Mouse (Mus musculus): ENCODE results near the gene Catip. TPM values are rescaled to one million over a fixed set of nuclear protein-coding genes. Genes with fewer than 3 reads are reported as not detected.
A peak's percentile ranks its signal among the peaks of the same experiment; 100 is the strongest.
"Not testable (repeated sequence)": the region's sequence is repeated elsewhere in the genome, so short reads cannot be mapped to it uniquely, and the experiment has no call there.

Gene Catip
- polyA plus RNA-seq, 1 experiment from 2014 or later: 0.86 TPM

DNA sequence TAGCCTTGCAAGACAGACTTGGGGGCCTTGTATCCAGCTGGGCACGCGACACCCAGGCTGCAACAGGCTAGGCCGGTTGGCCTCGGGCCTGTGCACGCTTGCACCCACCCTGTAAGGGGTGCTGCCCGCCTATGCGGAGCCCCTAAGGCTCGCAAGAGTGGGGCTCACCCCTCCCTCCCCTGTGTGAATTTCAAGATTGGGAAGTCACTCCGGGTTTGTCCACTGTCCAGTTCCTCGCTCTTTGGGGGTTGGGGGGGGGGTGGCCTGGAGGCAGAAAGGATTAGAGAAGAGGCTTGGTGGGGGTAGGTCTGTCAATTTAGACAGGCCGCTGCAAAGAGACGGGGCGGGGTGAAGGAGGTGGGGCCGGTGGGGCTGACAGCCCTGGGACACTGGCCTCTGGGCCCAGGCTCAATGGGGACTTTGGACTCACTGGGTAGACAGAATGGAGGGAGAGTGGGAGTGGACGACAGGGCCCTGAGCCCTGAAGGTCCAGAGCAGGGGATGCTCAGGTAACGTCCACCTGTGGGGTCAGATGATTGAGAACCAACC is 30.6 kb downstream of the Catip start:
- Histone ChIP-seq H3K27ac (ENCODE audit: low read depth, low read length) (0 out of 2 replicates have a peak overlapping the region, but pooled peaks have one; percentile 80), H3K9ac (replicated peaks; ENCODE audit: low read depth, low read length) (peak overlapping the region; percentile 74), H3K4me2 (ENCODE audit: low read depth, low read length) (peak overlapping the region; percentile 89), H3K27me3 (ENCODE audit: control insufficient read depth, insufficient read depth, low read length) (no peaks in the 10 kb centered on the region), H3K36me3 (ENCODE audit: control insufficient read depth, insufficient read depth, low read length) (peaks cover 9% of the 10 kb centered on the region), H3K4me3 (ENCODE audit: low read depth, low read length) (peak overlapping the region; percentile 97), H3K4me1 (ENCODE audit: control insufficient read depth, insufficient read depth, low read length) (0 out of 2 replicates have a peak, but pooled peaks cover 13% of the 10 kb centered on the region), H3K9me3 (ENCODE audit: control insufficient read depth, low read length) (no peaks in the 10 kb centered on the region)
- ATAC-seq (ENCODE audit: low read depth): peak; percentile 24
- 4% methylated on average over 16 of the region's 16 CpGs for WGBS

DNA sequence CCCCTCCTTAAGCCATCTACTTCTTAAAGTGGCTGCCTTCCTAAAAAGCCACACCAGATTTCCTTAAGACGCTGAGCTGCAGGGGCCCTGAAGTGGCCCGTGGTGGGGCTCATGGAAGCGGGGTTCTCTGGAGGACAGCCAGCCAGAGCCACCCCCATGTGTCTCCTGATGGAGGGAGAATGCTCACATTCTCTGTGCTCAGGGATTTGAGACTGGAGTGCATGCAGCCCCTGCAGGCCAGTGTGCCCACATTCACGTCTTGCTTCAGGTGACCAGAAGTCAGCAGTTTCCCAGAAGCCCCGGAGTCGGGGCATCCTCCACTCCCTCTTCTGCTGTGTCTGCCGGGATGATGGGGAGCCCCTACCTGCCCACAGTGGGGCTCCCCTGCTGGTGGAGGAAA is 31.1 kb downstream of the Catip start:
- 0 out of 2 replicates have a peak, but pooled peaks cover 15% of the 10 kb centered on the region for H3K4me1 ChIP-seq (ENCODE audit: control insufficient read depth, insufficient read depth, low read length)
- H3K4me2 ChIP-seq (ENCODE audit: low read depth, low read length): peak overlapping the region; percentile 89
- H3K9ac ChIP-seq (replicated peaks; ENCODE audit: low read depth, low read length): no peak overlapping the region
- H3K4me3 ChIP-seq (ENCODE audit: low read depth, low read length): peak overlapping the region; percentile 97; the same call in 1 of the 2 replicates
- ATAC-seq (ENCODE audit: low read depth): no peak
- H3K9me3 ChIP-seq (ENCODE audit: control insufficient read depth, low read length): no peaks in the 10 kb centered on the region
- peaks cover 9% of the 10 kb centered on the region for H3K36me3 ChIP-seq (ENCODE audit: control insufficient read depth, insufficient read depth, low read length)
- WGBS: 61% methylated on average over 7 of the region's 7 CpGs
- no peaks in the 10 kb centered on the region for H3K27me3 ChIP-seq (ENCODE audit: control insufficient read depth, insufficient read depth, low read length)
- no peak overlapping the region for H3K27ac ChIP-seq (ENCODE audit: low read depth, low read length)

DNA sequence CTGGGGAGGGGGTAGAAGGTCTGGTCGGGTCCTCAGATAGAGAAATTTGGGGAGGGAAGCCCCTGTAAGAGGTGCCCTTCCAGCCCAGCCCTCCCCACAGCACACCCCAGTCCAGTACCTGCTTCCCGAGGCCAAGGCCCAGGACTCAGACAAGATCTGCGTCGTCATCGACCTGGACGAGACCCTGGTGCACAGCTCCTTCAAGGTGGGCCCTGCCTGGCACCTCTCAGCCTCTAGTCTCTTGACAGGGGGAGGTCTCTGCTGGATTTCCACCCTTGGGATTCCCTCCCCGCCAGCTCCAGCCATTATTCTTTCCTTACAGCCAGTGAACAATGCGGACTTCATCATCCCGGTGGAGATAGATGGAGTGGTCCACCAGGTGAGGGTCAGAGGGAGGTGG is 31.8 kb downstream of the Catip start:
- H3K4me2 ChIP-seq (ENCODE audit: low read depth, low read length): no peak overlapping the region
- H3K27me3 ChIP-seq (ENCODE audit: control insufficient read depth, insufficient read depth, low read length): no peaks in the 10 kb centered on the region
- no peak for ATAC-seq (ENCODE audit: low read depth)
- no peak overlapping the region for H3K27ac ChIP-seq (ENCODE audit: low read depth, low read length)
- 93% methylated on average over 9 of the region's 9 CpGs for WGBS
- H3K9me3 ChIP-seq (ENCODE audit: control insufficient read depth, low read length): no peaks in the 10 kb centered on the region
- H3K36me3 ChIP-seq (ENCODE audit: control insufficient read depth, insufficient read depth, low read length): peaks cover 9% of the 10 kb centered on the region
- H3K4me1 ChIP-seq (ENCODE audit: control insufficient read depth, insufficient read depth, low read length): 0 out of 2 replicates have a peak, but pooled peaks cover 15% of the 10 kb centered on the region
- H3K4me3 ChIP-seq (ENCODE audit: low read depth, low read length): no peak overlapping the region
- H3K9ac ChIP-seq (replicated peaks; ENCODE audit: low read depth, low read length): no peak overlapping the region

DNA sequence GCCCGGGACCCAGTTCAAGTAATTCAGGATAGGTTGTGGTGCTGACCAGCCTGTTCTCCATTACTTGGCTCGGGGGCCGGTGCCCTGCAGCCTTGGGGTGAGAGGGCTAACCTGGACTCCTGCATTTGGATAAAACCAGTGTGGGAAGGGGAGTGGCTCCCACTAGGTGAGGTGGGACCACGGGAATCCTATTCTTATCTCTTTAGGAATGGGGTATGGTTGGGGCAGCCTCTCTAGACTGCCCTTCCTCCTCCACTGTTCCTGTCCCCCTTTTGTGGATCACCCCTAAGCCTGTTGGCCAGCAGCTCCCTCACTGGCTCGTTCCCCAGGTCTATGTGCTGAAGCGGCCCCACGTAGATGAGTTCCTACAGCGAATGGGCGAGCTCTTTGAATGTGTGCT is 32.4 kb downstream of the Catip start:
- Histone ChIP-seq H3K4me3 (ENCODE audit: low read depth, low read length) (no peak overlapping the region), H3K9me3 (ENCODE audit: control insufficient read depth, low read length) (no peaks in the 10 kb centered on the region), H3K4me1 (ENCODE audit: control insufficient read depth, insufficient read depth, low read length) (0 out of 2 replicates have a peak, but pooled peaks cover 15% of the 10 kb centered on the region), H3K4me2 (ENCODE audit: low read depth, low read length) (no peak overlapping the region), H3K27ac (ENCODE audit: low read depth, low read length) (no peak overlapping the region), H3K27me3 (ENCODE audit: control insufficient read depth, insufficient read depth, low read length) (no peaks in the 10 kb centered on the region), H3K36me3 (ENCODE audit: control insufficient read depth, insufficient read depth, low read length) (peaks cover 9% of the 10 kb centered on the region), H3K9ac (replicated peaks; ENCODE audit: low read depth, low read length) (no peak overlapping the region)
- 95% methylated on average over 9 of the region's 9 CpGs for WGBS
- ATAC-seq (ENCODE audit: low read depth): no peak

DNA sequence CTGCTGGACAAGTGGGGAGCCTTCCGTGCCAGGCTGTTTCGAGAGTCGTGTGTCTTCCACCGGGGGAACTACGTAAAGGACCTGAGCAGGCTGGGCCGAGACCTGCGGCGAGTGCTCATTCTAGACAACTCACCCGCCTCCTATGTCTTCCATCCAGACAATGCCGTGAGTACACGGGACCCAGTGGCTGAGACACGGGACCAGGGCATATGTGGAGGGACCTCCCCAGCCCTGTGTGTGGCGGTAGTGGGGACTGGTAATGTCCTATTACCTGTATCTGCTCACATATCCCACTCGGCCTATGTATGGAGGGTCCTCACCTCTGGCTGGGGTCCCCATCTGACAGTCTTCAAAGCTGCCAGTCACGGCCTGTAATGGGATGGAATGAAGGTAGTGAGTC is 33.0 kb downstream of the Catip start:
- ATAC-seq (ENCODE audit: low read depth): no peak

DNA sequence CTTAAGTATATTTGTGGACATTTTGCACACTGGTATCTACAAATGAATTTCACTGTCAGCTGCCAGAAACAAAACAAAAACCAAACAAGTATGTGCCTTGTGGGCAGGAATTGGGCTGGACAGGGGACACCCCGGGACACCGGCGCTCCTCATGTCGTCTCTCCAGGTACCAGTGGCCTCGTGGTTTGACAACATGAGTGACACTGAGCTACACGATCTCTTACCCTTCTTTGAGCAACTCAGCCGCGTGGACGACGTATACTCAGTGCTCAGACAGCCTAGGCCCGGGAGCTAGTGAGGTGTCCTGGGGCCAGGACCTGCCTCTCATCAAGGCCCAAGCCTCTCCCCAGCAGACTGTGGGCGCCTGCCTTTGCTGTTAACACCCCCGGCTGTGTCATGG is 33.4 kb downstream of the Catip start:
- no peak overlapping the region for H3K4me2 ChIP-seq (ENCODE audit: low read depth, low read length)
- no peaks in the 10 kb centered on the region for H3K27me3 ChIP-seq (ENCODE audit: control insufficient read depth, insufficient read depth, low read length)
- no peak overlapping the region for H3K9ac ChIP-seq (replicated peaks; ENCODE audit: low read depth, low read length)
- H3K27ac ChIP-seq (ENCODE audit: low read depth, low read length): no peak overlapping the region
- 0 out of 2 replicates have a peak, but pooled peaks cover 14% of the 10 kb centered on the region for H3K4me1 ChIP-seq (ENCODE audit: control insufficient read depth, insufficient read depth, low read length)
- no peak overlapping the region for H3K4me3 ChIP-seq (ENCODE audit: low read depth, low read length)
- WGBS: 89% methylated on average over 13 of the region's 13 CpGs
- H3K36me3 ChIP-seq (ENCODE audit: control insufficient read depth, insufficient read depth, low read length): peaks cover 9% of the 10 kb centered on the region
- H3K9me3 ChIP-seq (ENCODE audit: control insufficient read depth, low read length): no peaks in the 10 kb centered on the region
- ATAC-seq (ENCODE audit: low read depth): no peak

More for the DNA sequence above, 33.0 kb downstream of the Catip start:
- 94% methylated on average over 15 of the region's 15 CpGs for WGBS
- H3K9ac ChIP-seq (replicated peaks; ENCODE audit: low read depth, low read length): no peak overlapping the region
- no peaks in the 10 kb centered on the region for H3K9me3 ChIP-seq (ENCODE audit: control insufficient read depth, low read length)
- H3K4me1 ChIP-seq (ENCODE audit: control insufficient read depth, insufficient read depth, low read length): 0 out of 2 replicates have a peak, but pooled peaks cover 15% of the 10 kb centered on the region
- no peak overlapping the region for H3K4me2 ChIP-seq (ENCODE audit: low read depth, low read length)
- H3K4me3 ChIP-seq (ENCODE audit: low read depth, low read length): no peak overlapping the region
- H3K36me3 ChIP-seq (ENCODE audit: control insufficient read depth, insufficient read depth, low read length): peaks cover 9% of the 10 kb centered on the region
- H3K27me3 ChIP-seq (ENCODE audit: control insufficient read depth, insufficient read depth, low read length): no peaks in the 10 kb centered on the region
- no peak overlapping the region for H3K27ac ChIP-seq (ENCODE audit: low read depth, low read length)

DNA sequence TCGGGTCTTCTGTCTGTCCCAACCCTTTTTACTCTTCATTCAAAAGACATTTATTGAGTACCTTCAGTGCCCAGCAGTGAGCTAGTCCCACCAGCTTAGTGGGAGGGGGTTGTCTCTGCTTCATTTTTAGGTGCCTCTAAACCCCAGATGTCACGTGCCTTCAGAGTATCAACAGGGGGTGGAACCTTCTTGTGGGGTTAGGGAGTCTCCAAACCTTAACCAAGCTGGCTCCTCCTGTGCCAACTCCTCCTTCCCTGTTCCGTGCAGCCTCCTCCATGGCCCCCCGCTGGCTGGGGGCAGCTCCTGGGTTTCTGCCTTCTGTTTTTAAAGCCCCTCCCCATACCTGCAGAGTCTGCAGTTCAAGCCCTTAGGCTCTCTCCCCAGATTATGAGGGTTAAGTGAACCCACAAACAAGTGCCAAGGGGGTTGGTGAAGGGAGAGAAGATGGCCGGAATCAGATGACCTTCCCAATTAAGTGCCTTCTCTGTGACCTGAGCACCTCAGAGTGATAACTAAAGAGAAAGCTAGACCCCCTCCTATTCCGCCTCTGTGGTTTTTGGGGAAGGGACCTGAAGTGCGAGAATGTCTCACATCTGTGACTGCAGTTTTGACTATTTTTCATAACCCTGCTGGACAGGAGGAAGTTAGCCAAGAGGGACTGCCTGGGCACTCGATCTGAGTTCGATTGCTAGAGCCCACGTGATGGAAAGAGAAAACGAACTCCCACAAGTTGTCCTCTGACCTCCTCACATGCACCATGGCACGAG is 34.7 kb downstream of the Catip start:
- Histone ChIP-seq H3K4me3 (ENCODE audit: low read depth, low read length) (peak overlapping the region; percentile 42), H3K9ac (replicated peaks; ENCODE audit: low read depth, low read length) (0 out of 2 replicates have a peak overlapping the region, but pooled peaks have one; percentile 46), H3K4me1 (ENCODE audit: control insufficient read depth, insufficient read depth, low read length) (0 out of 2 replicates have a peak, but pooled peaks cover 12% of the 10 kb centered on the region), H3K4me2 (ENCODE audit: low read depth, low read length) (peak overlapping the region; percentile 75)
- not testable (repeated sequence) for ATAC-seq (ENCODE audit: low read depth); H3K27me3 ChIP-seq (ENCODE audit: control insufficient read depth, insufficient read depth, low read length); H3K9me3 ChIP-seq (ENCODE audit: control insufficient read depth, low read length); H3K27ac ChIP-seq (ENCODE audit: low read depth, low read length); H3K36me3 ChIP-seq (ENCODE audit: control insufficient read depth, insufficient read depth, low read length)
- WGBS: 8% methylated on average over 11 of the region's 12 CpGs

DNA sequence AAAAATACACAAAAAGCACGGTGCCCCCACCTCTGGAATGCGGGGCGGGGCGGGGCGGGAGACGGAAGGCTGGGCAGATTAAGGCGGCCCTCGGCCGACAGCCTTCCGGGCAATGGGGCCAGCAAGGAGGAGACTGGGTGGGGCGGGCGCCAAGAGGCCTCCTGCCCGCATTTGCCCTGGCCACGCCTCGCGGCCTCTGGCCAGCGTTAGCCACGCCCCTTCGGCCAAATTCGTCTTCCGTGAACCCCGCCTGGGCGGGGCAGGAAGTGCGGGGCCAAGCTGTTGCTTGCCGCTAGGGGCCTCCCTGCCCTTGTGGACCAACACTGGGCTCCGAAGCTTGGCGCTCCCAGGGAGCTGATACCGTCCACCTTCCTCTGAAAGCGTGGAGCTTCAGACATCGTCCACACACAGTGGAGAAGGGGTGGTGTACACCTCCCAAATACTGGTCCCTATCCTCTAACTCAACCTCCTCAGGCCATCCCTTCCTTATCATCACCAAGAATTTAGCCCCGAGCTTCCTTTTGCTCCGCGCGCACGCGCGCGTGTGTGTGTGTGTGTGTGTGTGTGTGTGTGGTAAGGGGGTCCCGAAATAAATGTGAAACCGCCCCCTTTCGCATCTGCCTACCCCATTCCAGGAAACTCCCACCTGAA is 35.5 kb downstream of the Catip start:
- under 1% methylated on average over 41 of the region's 41 CpGs for WGBS
- no peaks in the 10 kb centered on the region for H3K9me3 ChIP-seq (ENCODE audit: control insufficient read depth, low read length)
- ATAC-seq (ENCODE audit: low read depth): peak; percentile 89

More for the DNA sequence above, 35.5 kb downstream of the Catip start:
- peak overlapping the region; percentile 52 for H3K27ac ChIP-seq (ENCODE audit: low read depth, low read length)
- 0 out of 2 replicates have a peak, but pooled peaks cover 10% of the 10 kb centered on the region for H3K4me1 ChIP-seq (ENCODE audit: control insufficient read depth, insufficient read depth, low read length)
- H3K4me3 ChIP-seq (ENCODE audit: low read depth, low read length): peak overlapping the region; percentile 42
- H3K4me2 ChIP-seq (ENCODE audit: low read depth, low read length): peak overlapping the region; percentile 75
- peak overlapping the region; percentile 46 for H3K9ac ChIP-seq (replicated peaks; ENCODE audit: low read depth, low read length)
- H3K27me3 ChIP-seq (ENCODE audit: control insufficient read depth, insufficient read depth, low read length): no peaks in the 10 kb centered on the region
- peaks cover 9% of the 10 kb centered on the region for H3K36me3 ChIP-seq (ENCODE audit: control insufficient read depth, insufficient read depth, low read length)
